Mouse (Mus musculus) testis, postnatal 10 days (tissue): Measurements from ENCODE around the gene Tmem125.
"Not testable (repeated sequence)": the region's sequence is repeated elsewhere in the genome, so short reads cannot be mapped to it uniquely, and the experiment has no call there.

ENCODE experiments used
- DNase-seq: peaks from one replicate; pipeline ENCODE4 v3.0.0; 2021; ENCODE audit warnings: low spot score

Gene Tmem125

DNA sequence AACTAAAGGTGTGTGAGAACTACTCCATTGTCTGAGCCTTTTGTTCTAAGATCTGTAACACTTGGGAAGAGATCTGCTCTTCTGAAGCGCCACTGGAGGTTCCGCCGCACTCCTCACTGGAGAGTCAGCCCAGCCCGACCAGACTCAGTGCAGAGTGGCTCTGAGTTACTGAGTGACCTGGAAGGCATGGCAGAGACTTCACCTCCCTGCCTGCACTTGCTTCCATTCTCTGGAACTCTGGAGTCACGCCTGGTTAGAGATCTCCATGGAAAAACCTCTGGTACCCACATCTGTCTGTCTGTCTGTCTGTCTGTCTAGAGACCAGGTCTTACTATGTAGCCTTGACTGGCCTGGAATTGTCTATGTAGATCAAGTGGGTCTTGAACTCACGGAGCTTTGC lies 8.2 kb downstream of the Tmem125 start:
- no peak for DNase-seq

DNA sequence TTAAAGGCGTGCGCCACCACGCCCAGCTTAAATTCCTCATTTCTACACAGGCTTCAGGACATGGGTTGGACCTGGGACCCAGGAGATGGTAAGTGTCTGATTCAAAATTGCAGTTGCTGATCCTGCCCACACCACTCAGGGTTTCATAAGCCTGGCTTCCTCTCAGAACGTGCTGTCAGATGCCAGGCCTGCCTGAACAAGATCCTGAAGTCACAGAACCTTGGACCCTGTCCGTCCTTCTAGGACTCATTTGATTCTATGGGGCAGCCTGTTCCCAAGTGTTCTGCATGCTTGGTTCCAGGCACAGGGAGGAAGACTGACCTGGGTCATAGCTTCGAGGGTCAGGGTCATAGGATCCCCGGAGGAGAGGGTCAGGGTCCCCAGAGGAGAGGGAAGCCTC lies 10.2 kb downstream of the Tmem125 start:
- DNase-seq = no peak

DNA sequence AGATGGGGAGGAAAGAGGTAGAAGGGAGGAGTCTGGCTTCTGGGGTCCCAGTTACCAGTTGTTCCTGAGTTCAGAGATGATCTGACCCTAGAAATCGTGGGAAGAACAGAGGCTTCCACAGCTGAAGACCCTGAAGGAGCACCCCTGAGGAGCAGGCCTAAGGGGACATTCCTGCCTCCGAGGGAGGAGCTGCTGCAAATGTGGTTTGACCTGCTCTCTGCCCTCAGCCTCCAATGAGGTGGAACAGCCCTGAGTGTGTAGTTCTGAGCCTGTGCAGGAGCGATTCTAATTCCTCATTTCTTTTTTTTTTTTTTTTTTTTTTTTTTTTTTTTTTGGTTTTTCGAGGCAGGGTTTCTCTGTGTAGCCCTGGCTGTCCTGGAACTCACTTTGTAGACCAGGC lies 10.7 kb downstream of the Tmem125 start:
- no peak for DNase-seq

DNA sequence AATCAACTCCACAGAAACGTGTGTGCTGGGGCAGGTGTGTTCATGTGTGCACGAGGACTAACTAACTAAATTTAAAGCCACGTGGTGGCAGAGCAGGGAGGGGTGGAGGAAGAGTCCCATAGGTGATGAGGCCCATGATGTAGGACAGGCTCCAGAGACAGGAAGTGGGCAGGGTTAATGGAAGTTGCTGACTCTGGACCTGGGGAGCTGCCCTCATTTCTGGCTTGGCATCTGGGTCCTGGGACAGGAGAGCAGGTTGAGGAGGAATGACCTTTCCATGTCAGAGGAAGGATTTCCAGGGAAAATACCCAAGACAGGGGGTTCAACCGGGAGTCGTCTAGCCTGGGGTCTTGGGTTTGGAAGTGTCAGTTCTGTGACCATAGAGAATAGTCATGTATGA lies 11.2 kb downstream of the Tmem125 start:
- no peak for DNase-seq

DNA sequence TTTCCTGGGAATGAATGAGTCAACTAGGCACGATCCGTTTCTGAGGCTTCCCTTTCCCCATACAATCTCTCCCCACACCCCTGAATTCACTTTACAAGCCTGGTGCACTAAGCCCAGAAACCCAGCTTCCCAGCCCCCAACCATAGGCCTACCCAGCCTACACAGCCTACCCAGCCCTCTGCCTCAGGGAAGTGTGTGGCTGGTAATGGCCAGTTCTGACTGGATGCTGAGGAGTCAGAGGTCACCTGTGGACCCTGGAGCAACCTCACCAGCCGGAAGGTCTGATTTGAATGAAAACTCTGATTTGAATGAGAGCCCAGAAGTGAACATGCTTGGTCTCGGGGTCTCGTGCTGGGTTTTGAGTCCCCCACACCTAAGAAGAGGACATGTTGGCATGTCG lies 16.1 kb downstream of the Tmem125 start:
- DNase-seq = no peak

DNA sequence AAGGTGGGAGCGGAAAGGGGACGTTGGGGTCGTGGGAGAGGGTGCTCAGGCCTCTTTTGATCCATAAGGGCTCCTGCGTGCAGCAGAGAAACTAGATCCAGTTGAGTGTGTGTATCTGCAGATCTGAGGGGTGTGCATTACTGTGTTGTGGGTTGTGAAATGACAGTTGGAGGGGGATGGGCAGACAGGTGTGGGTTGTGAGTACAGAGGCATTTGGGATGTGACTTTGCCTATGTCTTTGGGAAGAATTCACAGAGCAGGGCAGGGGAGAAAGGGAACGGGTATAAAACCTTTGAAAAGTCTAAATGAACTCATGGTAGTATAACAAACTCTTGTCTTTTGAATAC lies 16.5 kb downstream of the Tmem125 start:
- DNase-seq = no peak

DNA sequence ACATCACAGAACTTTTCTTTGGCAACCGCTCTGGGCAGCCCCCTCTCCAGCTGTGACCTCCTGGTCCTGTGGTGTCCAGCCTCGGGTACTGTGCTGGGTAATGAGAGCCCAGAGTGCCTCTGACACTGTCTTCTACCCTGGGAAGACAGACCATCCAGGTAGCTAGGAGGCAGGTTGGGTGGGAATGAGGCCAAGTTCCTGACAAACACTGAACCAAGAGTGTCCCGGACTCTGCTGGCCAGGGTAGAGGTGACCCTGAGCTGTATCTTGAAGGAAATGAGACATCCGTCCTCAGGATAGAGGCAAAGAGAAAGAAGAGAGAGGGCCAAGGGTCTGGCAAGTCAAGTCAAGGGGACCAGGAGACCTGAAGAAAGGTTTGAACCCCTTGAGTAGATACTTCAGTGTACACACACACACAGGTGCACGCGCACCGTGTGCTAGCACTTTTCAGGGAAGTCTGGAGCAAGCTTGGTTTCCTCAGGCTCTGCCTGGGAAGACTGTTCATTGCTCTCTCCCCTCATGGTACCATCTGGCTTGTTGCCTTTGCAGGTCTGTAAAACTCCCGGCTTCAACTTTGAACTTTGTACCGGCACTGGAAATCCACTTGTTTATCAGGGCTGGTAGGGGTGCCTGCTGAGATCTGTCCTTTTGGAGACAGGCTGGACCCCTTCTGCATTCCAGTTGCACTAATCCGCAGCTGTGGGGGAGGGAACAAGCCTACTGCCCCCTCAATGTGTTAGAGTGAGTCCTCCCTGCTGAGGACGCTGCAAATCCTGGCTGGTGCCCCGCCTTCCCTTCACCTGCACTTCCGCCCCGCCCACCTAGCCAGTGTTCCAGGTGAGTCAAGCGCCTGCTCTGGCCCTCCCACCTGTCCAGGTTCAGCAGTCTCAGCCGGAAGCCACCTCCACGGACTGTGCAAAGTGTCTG lies 17.2 kb downstream of the Tmem125 start, which contains the start of gene 2610528J11Rik:
TSS of gene 2610528J11Rik (plus strand) at position 592 of the 927 bp plus-strand sequence.
- DNase-seq = no peak

DNA sequence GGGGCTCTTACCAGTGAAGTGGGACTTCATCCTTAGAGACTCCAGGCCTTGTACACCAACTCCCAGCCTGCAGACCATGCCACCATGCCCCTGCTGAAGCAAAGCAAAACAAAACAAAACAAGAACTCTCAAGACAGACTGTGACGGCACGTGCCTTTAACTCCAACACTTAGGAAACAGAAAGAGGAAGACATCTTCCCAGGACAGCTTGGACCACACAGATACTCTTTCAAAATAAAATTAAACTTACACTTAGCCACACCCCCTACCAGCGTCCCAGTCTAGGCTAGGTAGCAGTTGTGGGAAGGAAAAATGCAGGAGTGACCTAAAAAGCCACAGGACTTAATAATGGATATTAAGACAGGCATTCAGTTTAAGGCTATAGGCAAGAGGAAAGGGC lies 18.1 kb downstream of the Tmem125 start:
- DNase-seq = no peak

DNA sequence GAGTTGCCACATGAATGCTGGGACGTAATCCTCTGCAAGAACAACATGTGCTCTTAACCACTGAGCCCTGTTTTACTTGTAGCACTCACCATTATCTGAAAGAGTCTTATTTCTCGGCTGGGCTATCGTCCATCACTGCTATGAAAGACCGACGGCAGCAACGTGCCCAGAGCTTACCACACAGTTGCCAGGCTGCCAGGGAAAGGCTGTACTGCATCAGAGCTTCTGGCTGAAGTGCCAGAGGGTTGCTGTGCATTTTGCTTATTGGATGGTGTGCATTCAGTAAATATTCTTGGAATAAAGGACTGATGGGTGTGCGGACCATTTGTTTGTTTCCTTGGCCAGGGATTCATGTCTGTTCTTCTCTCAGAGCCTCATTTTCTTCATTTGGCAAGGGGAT lies 19.9 kb downstream of the Tmem125 start:
- no peak for DNase-seq

DNA sequence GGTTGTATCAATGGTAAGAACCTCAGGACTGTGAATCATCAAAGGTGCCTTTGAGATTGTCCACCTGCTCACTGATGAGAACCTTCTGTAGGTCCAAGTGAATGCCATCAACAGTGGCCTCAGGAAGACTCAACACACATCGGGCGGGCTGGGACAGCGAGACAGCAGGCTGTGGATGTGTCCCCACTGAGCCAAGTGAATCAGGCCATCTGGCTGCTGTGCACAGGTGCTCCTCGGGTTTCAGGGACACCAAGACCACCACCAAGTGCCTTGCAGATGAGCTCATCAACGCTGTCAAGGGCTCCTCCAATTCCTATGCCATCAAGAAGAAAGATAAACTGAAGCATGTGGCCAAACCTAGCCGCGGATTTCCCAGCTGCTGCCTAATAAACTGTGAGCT lies 21.6 kb downstream of the Tmem125 start:
- no peak for DNase-seq

DNA sequence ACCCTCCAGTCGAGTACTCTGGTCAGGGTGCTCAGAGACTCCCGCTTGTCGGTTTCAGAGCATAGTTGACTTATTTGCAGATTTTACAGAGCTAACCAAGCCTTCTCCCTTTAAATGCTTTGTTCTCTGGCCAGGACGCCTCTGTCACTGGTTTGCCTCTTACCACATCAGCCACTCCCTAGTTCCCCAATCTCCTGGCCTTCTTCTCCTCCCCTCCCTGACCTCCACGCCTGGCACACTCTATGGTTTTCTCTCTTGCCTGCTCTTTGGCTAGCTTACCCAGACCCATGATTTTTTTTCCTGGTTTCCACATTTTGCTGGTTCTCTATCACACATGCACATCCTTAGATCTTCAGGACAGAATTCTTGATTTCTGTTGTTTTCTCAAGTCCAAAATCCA lies 25.6 kb downstream of the Tmem125 start:
- no peak for DNase-seq

DNA sequence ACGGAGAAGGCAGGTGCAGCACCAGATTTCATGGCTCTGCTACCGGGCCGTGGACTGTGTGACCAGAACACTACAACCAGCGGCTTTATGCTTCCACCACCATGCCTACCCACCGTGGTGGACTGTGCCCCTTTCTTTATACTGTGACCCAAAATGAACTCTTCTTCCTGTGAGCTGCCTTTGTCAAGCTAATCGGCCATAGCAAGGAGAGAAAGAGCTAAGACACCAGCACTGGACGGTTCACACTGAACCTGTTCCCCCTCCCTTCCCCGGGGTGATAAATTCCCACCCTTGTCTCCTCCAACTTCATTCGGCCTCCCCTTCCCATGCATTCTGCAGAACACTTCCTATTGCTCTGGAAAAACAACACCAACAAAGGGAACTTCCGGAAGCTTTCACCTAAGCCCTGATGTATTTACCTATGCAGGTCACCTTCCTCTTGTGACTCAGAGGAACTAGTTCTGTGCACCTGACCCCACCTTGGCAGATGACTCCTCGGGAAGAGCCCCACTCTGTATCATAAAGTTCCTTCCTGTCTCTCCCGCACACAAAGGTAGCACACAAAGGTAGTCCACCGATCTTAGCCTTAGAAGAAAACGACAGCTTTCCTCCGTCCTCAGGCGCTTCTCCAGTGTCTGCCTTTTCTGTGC lies 26.2 kb downstream of the Tmem125 start:
- DNase-seq = no peak

DNA sequence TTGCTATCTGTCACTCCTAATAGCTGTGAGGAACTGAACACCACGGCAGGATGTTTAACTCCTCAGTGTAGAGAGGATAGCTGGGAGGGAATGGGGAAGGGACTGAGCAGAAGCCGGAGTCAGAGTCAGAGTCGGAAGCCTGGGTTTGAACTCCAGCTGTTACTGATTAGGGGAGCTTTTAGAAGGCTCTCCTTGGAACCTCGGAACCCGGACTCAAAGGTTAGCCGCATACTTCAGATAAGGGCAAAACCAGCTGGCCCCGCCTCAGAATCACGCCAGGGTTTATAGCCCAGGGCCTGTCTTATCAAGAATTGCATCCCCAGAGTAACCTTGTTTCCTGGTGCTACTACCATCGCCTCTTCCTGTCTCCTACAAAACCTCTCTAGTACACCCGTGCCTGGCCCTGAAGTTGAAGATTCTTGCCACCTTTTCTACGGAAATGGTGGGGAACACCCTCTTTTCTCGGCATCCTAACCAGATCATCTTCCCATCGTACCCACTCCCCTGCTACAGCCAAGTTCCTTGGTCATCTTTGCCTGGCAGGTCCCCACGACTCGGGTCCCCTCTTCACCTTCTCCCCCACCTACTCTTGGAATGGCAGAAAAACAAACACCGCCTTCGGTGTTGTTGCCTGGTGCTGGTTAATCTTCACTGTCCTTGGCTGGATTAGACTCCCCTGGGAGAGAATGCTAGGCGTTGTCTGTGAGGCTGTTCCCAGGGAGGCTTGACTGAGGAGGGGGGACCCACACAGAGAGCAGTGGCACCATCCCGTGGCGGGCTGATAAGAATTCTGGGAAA lies 26.9 kb downstream of the Tmem125 start:
- DNase-seq = peak; percentile 60

DNA sequence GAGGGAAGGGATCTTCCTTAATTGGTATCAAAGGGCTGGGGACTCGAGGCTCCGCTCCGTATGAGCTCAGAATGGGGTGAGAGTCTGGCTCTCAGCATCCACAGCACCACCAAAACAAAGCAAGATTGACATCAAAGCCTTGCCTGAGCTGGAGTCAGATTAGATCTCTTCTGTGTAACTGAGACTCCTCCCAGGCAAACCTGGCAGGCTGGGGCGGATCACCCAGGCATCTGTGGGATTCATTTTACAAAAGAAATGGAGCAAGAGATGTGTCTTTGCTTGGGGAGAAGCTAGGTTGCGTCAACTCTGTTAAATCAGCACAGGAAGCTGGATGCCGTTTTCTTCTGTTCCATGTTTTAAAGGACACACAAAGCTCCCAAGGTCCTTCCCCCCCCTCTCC lies 34.8 kb downstream of the Tmem125 start:
- no peak for DNase-seq

DNA sequence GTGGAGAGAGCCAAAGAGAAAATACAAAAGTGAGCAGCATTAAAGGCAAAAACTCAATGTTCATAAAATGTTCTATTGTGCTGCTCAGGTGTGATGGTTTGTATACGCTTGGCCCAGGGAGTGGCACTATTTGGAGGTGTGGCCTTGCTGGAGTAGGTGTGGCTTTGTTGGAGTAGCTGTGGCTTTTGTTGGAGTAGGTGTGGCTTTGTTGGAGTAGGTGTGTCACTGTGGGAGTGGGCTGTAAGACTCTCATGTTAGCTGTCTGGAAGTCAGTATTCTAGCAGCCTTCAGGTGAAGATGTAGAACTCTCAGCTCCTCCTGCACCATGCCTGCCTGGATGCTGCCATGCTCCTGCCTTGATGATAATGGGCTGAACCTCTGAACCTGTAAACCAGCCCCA lies 36.7 kb downstream of the Tmem125 start:
- not testable (repeated sequence) for DNase-seq

DNA sequence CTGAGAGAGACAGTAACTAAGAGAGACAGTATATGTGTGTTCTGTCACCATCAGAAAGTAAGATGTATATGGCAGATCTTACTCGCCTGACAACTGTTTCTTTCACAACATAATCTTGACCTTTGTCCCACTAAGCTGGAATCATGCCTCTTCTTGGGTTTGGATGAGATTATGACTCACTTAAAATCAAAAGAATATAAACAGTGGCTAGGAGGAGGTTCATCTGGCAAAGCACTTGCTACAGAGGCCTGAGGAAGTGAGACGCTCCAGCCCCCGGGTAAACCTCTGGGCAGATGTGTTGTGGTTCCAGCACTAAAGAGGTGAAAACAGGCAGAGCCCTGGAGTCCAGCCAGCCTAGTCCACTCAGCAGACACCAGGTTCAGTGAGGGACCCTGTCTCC lies 38.3 kb downstream of the Tmem125 start:
- DNase-seq = no peak

DNA sequence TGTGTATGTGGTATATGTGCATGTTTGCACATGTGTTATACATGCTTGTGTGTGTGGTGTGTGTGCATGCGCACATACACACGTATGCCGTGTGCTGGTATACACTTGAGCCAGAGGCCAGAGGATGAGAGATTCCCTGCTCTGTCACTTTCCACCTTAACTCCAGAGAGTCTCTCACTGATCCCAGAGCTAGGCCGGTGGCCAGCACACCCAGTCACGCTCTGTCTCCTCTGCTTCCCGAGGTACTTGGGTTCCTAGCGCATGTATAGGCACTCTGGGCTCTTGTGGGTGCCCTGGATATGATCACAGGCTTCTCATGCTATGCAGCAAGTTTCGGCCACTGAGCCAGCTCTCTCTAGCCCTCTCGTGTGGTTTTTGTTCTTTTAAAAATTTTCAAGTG lies 43.1 kb downstream of the Tmem125 start:
- no peak for DNase-seq

DNA sequence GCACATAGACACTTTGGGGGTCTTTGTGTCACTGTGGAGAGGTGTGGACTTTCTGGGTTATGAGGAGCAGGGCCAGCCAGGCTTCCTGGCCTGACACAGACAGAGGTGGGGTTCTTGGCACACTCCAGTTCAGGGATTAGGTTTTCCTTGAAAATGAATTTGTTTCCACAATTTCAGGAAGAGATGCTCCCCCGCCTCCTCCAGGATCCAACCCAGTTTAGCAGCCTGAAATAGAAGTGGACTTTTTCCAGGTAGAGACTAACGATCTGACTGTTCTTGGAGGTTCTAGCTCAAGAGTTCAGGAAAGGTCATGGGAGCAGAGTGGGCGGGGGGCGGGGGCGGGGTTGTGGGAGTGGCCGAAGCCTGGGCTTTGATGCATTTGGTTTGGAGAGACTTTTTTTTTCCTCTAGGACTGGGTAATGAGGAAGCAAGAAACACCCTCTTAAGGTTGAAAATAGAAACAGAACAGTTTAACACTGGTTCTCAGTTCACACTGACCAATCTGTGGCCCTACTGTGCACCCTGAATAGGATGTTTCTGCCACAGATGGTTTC lies 43.6 kb downstream of the Tmem125 start:
- DNase-seq = no peak
